Mouse (Mus musculus): ENCODE results near the gene Ccdc40.
"Not testable (repeated sequence)": the region's sequence is repeated elsewhere in the genome, so short reads cannot be mapped to it uniquely, and the experiment has no call there.

Gene Ccdc40

DNA sequence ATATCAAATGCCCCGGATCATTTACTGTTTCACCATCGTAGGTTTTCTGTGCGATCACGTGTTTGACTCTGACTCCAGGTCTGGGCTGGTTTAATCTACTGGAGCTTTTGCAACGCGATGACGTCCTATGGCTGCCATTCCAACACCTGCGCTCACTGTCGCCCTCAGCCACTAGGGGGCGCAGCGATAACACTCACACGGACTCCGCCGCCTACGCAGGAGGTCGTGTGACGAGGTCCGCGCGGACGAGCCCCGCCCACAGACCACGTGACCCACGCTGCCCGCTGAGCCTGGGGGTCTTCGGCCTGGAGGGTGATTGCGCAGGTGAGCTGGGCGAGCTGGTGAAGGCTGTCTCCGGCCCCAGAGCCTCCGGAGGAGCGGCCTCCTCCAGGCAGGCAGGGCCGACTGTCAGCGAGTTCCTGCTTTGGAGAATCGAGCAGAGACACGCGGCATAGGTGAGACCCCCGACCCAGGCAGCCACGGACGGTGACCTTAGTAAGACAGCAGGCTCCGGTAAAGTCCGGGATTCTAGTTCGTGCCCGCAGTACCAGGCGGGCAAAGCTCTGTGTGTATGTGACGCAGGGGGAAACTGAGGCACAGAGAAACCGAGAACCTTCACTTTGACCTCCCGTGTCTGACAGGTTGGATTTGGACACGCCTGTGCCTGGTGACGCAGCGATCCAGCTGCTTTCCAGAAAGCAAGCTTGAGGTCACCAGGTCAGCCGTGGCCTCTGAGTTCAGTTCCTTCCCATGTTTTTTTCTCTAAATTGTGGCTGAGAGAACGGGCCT, 39.6 kb downstream of the Ccdc40 start, which contains the start of gene Gaa:
Gene Gaa, plus strand, starts transcription at position 120 of the 789 bp plus-strand sequence.
- peak; percentile 98 for DNase-seq (ENCODE audit: low read depth, low spot score)
- Histone ChIP-seq H3K36me3 (ENCODE audit: control insufficient read depth, insufficient read depth, low read length, poor library complexity, severe bottlenecking) (no peaks in the 10 kb centered on the region), H3K27me3 (ENCODE audit: control insufficient read depth, insufficient read depth, low read length, poor library complexity, severe bottlenecking) (no peaks in the 10 kb centered on the region)

- H3K27me3 ChIP-seq (ENCODE audit: control insufficient read depth, insufficient read depth, low read length, poor library complexity, severe bottlenecking) = no peaks in the 10 kb centered on the region
- H3K36me3 ChIP-seq (ENCODE audit: control insufficient read depth, insufficient read depth, low read length, poor library complexity, severe bottlenecking) = peaks cover 2% of the 10 kb centered on the region; the same call in 1 of the 2 replicates
These were observed 40.3 kb downstream of the Ccdc40 start for GRCm38 (mm10) chr11:119268557-119269195.

DNA sequence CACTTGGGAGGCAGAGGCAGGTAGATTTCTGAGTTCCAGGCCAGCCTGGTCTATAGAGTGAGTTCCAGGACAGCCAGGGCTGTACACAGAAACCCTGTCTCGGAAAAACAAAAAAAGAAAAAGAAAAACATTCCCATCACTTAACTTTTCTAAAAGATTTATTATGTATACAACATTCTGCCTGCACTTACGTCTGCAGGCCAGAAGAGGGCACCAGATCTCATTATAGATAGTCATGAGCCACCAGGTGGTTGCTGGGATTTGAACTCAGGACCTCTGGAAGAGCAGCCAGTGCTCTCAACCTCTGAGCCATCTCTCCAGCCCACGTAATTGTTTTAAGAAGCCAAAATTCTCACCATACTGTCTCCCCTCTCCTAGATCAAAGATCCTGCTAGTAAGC, 44.1 kb downstream of the Ccdc40 start:
- DNase-seq (ENCODE audit: low read depth, low spot score); H3K27me3 ChIP-seq (ENCODE audit: control insufficient read depth, insufficient read depth, low read length, poor library complexity, severe bottlenecking); H3K36me3 ChIP-seq (ENCODE audit: control insufficient read depth, insufficient read depth, low read length, poor library complexity, severe bottlenecking): not testable (repeated sequence)

More at GRCm38 (mm10) chr11:119268557-119269195, 40.3 kb downstream of the Ccdc40 start:
- DNase-seq (ENCODE audit: low read depth, low spot score) = no peak

DNA sequence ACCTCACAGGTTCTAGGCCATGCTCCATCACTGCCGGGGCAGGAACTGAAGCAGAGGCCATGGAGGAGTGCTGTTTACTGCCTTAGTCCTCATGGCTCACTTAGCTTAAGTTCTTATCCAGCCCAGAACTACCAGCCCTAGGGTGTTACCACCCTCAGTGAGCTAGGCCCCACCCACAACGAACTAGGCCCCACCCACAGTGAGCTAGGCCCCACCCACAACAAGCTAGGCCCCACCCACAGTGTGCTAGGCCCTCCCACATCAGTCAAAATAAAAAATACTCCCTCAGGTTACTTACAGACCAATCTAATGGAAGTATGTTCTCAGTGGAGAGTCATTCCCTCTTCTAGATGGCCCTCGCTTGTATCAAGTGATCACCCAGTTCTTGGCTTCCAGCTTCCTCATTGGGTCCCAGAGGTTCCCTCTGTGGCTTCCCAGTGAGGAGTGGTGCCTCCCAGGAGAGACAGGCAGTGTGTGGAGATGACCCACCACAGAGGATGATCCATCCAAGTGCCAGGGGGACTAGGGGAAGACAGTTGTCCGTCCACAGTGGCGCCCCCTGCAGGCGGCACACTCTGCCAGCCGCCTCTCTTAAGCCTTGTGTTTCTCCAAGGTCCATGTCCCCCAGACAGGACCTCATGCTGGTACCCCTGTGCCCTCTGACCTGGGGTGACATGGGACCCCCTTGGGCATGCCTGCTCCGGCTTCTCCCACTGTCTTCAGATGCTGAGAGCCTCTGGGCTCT, 45.0 kb downstream of the Ccdc40 start:
- Histone ChIP-seq H3K36me3 (ENCODE audit: control insufficient read depth, insufficient read depth, low read length, poor library complexity, severe bottlenecking) (peaks cover 3% of the 10 kb centered on the region; the same call in 1 of the 2 replicates), H3K27me3 (ENCODE audit: control insufficient read depth, insufficient read depth, low read length, poor library complexity, severe bottlenecking) (no peaks in the 10 kb centered on the region)
- peak; percentile 37 for DNase-seq (ENCODE audit: low read depth, low spot score)

- H3K27me3 ChIP-seq (ENCODE audit: control insufficient read depth, insufficient read depth, low read length, poor library complexity, severe bottlenecking) = no peaks in the 10 kb centered on the region
- no peaks in the 10 kb centered on the region; the same call in 1 of the 2 replicates for H3K36me3 ChIP-seq (ENCODE audit: control insufficient read depth, insufficient read depth, low read length, poor library complexity, severe bottlenecking)
- no peak for DNase-seq (ENCODE audit: low read depth, low spot score)
These were observed 52.7 kb downstream of the Ccdc40 start for GRCm38 (mm10) chr11:119281030-119281429.

DNA sequence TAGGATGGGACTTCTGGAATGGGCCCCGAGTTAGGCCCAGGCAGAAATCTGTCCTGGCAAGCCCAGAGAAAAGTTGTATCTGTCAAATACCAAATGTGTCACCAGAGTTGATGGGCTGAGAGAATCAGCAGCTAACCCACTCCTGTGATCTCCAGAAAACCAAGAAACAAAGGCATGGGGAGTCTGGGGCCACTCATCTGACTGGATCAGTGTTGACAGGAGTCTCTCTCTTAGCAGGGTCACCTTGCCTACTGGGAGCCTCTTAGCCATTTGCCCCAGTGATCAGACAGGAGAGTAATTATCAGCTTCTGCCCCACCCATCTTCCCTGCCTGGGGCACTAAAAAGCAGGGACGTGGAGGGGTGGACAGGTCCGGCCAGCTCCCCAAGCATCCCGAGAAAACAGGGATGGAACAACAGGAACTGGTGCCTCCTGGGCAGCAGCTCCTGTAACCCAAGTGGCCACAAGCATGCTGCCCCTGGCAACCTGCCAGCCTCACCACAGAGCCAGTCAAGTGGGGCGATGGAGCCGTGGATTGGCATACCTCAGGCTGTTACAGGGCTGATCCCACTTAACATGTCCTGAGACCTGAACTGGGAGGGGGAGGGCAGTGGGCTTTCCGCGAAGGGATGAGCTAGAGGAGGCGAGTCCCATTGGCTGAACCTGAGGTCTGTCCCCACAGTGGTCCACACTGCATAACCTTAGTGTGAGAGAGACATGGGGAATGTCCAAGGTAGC, 57.6 kb downstream of the Ccdc40 start:
- no peak for DNase-seq (ENCODE audit: low read depth, low spot score)
- H3K36me3 ChIP-seq (ENCODE audit: control insufficient read depth, insufficient read depth, low read length, poor library complexity, severe bottlenecking) = peaks cover 11% of the 10 kb centered on the region
- no peaks in the 10 kb centered on the region for H3K27me3 ChIP-seq (ENCODE audit: control insufficient read depth, insufficient read depth, low read length, poor library complexity, severe bottlenecking)

DNA sequence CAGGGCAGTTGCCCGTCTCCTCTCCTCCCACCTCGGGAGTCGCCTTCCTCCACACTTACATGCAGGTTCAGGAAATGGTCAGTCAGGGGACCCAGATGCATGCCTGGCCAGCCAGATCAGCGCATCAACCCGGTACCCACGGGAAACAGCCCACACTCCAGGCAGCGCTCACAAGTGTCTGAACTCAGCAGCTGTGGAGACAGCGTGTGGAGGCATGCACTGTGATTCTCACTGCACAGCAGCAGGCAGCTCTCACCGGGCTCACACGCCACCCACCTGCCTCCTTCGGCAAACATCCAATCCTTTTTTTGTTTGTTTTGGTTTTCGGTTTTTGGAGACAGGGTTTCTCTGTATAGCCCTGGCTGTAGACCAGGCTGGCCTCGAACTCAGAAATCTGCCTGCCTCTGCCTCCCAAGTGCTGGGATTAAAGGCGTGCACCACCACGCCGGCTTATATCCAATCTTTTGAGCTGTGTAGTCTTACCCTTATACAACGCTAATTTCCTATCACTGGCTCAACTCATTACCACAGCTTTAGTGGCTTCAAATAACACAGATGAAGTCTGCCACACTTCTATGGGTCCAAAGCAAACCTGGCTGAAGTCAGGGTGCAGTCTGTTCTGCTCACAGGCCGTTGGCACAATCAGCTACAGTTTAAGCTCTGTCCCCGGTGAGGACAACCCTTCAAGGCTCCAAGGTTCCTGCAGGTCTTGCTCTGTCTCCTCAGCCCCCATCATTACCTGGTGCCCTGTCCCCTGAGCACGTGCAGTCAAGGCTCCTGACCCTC, 59.0 kb downstream of the Ccdc40 start:
- DNase-seq (ENCODE audit: low read depth, low spot score) = no peak
- no peaks in the 10 kb centered on the region for H3K27me3 ChIP-seq (ENCODE audit: control insufficient read depth, insufficient read depth, low read length, poor library complexity, severe bottlenecking)
- peaks cover 11% of the 10 kb centered on the region for H3K36me3 ChIP-seq (ENCODE audit: control insufficient read depth, insufficient read depth, low read length, poor library complexity, severe bottlenecking)

DNA sequence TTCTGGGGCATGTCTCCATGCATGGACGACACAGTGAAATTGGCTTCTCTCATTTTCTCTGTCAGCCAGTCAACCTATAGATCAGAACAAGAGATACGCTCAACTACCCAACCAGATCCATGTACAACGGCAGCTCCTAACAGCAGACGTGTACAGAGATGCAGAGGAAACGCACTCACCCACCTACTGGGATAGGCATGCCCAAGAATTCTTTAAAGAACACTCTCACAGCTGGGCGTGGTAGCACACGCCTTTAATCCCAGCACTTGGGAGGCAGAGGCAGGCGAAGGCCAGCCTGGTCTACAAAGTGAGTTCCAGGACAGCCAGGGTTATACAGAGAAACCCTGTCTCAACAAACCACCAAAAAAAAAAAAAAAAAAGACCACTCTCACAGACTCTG, 64.5 kb downstream of the Ccdc40 start:
- DNase-seq (ENCODE audit: low read depth, low spot score) = not testable (repeated sequence)
- peaks cover 21% of the 10 kb centered on the region for H3K36me3 ChIP-seq (ENCODE audit: control insufficient read depth, insufficient read depth, low read length, poor library complexity, severe bottlenecking)

DNA sequence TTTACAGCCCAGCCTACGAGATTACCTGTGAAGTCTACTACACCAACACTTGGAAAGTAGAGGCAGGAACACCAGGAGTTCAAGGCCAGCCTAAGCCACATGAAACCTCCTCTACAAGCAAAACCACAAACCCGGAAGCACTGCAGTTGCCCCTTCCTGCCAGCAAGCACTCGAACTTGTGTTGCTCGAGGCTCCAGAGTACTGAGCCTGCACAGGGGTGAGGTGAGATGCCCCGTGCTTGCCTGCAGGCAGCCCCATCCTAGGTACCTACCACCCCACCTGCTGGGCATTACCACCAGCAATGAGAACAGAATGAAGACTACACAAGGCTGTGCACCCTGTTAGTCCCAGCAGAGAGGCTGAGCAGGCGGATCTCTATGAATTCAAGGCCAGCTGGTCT, 69.6 kb downstream of the Ccdc40 start:
- DNase-seq (ENCODE audit: low read depth, low spot score) = peak; percentile 31
- Histone ChIP-seq H3K36me3 (ENCODE audit: control insufficient read depth, insufficient read depth, low read length, poor library complexity, severe bottlenecking) (peaks cover 9% of the 10 kb centered on the region), H3K27me3 (ENCODE audit: control insufficient read depth, insufficient read depth, low read length, poor library complexity, severe bottlenecking) (no peaks in the 10 kb centered on the region)

More for the DNA sequence above, 64.5 kb downstream of the Ccdc40 start:
- not testable (repeated sequence) for H3K27me3 ChIP-seq (ENCODE audit: control insufficient read depth, insufficient read depth, low read length, poor library complexity, severe bottlenecking)

DNA sequence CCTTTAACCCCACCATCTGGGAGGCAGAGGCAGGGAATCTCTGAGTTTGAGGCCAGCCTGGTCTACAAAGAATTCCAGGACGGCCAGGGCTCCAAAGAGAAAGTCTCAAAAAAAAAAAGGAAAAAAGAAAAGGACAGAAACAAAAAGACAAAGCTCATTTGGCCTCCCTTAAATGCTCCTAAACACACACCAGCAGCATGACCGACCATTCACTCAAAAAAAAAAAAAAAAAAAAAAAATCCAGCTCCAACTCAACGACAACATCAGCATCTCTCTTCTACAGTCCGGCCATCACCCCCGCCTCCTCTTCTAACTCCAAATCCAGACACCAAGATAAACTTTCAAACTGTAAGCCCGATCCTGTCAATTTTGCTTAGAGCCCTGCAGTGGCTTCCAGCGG, 70.5 kb downstream of the Ccdc40 start:
- DNase-seq (ENCODE audit: low read depth, low spot score) = no peak

DNA sequence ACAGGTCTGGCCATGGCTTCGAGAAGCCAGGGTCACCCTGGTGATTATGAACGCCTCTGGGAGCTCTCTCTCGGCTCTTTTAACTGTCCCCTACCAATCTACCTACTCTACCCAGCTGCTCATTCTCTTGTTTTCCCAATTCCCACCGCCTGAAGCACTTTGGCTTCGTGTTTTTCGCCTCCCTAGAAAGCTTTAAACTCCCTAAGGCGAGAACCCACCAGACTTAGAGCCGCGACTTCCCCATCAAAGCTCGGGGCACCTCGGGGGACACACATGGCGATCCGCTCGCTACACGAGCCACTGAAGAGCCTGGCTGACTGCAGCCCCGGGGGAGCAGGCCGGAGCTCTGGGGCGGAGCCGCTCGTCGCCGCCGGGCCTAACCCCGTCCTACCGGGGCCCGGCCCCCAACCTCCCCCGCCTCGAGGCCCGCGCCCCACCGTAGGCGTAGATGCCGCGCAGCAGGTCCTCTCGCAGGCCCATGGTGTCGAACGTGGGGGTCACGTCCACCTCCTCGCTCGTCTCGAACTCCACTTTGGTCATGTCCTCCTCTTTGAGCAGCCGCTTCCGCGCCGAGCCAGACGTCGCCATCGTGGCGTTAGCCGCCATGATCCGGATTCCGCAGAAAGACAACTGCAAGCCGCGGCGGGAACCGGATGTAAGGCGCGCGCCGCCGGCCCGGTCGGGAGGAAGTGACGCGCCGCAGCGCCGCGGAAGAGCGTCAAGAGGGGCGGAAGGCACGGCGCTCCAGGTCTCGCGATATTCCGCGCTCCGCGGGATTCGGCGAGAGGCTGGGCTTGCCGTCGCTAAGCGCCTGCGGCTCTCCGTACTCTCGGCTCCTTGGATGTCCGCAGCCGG, 71.2 kb downstream of the Ccdc40 start, which contains the start of gene Eif4a3:
Gene Eif4a3, minus strand, starts transcription at position 699 of the 855 bp plus-strand sequence.
- Histone ChIP-seq H3K27me3 (ENCODE audit: control insufficient read depth, insufficient read depth, low read length, poor library complexity, severe bottlenecking) (no peaks in the 10 kb centered on the region), H3K36me3 (ENCODE audit: control insufficient read depth, insufficient read depth, low read length, poor library complexity, severe bottlenecking) (peaks cover 4% of the 10 kb centered on the region)
- peak; percentile 99 for DNase-seq (ENCODE audit: low read depth, low spot score)

More for the DNA sequence above, 70.5 kb downstream of the Ccdc40 start:
- Histone ChIP-seq H3K27me3 (ENCODE audit: control insufficient read depth, insufficient read depth, low read length, poor library complexity, severe bottlenecking) (no peaks in the 10 kb centered on the region), H3K36me3 (ENCODE audit: control insufficient read depth, insufficient read depth, low read length, poor library complexity, severe bottlenecking) (peaks cover 4% of the 10 kb centered on the region)

DNA sequence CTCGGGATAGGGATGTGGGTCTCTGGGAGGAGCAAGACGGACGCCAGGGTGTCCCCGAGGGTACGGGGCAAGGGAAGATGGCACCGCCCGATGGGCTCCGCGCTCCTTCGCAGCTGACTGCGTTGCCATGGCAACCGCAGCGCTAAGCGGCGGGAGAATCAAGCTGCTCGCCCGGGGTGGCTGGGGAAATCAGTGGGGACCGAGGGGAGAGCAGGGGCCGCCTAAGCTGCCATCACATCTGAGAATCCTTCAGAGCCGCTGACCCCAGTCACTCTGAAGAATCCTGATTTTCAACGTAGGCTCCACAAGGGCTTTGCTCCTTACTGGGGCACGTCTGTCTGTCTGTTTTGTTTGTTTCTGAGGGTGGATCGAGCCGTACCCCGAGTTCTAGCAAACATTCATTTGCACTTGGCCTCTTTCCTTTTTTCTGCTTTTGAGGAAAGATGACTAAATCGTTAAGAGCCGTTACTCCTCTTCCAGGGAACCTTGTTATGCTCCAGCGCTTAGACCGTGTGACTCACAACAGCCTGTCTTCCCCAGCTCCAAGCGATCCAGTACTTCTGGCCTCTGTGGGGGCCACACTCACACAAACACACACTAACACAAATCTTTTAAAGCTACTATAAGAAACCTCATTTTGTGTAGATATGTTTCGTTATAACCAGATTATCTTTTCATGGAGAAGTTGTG, 72.0 kb downstream of the Ccdc40 start:
- H3K27me3 ChIP-seq (ENCODE audit: control insufficient read depth, insufficient read depth, low read length, poor library complexity, severe bottlenecking) = no peaks in the 10 kb centered on the region
- no peak for DNase-seq (ENCODE audit: low read depth, low spot score)

More for the DNA sequence above, 72.0 kb downstream of the Ccdc40 start:
- H3K36me3 ChIP-seq (ENCODE audit: control insufficient read depth, insufficient read depth, low read length, poor library complexity, severe bottlenecking) = no peaks in the 10 kb centered on the region; the same call in none of the 2 replicates

Measured in splenic B cell, adult 2 months (primary cell).